Mouse (Mus musculus) ES-E14 (cell line): Measurements from ENCODE around the gene Uri1.

ENCODE experiments used
- MAFK ChIP-seq: IDR thresholded peaks from 2 replicates; pipeline ENCODE4 v1.6.1; 2014; ENCODE audit warnings: mild to moderate bottlenecking, low read depth, low read length, inconsistent platforms; ENCODE audit not compliant: insufficient read depth
- ZNF384 ChIP-seq: IDR thresholded peaks from 2 replicates; pipeline ENCODE4 v1.6.1; 2012; ENCODE audit warnings: low read depth, low read length, inconsistent platforms

DNA sequence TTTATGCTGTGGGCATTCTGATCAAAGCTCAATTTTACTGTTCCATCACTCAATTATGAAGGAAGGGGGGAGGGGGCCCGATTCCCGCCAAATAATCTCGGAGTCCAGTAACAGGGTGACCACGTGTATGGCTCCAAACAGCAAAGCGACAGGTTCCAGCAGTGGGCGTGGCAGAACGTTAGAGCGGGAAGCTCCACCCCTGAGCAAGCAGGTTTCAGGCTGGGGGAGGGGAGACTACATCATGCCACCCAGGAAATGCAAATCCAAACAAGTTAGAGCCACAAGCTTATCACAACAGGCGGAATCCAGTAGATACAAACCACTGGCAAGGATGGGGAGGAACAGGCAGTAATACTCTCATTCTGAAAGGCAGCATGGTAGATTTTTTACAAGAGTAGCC is 71.5 kb downstream of the Uri1 start:
- TF ChIP-seq ZNF384 (no peak), MAFK (no peak)
